Mouse (Mus musculus) brain, embryonic 14.5 days (tissue): Measurements from ENCODE around the gene Cd19. TPM values are rescaled to one million over a fixed set of nuclear protein-coding genes. Genes with fewer than 3 reads are reported as not detected.

Experiments used
- DNase-seq: peaks from one replicate; pipeline ENCODE4 v3.0.0-alpha.2; 2011; ENCODE audit warnings: low read depth
- CTCF ChIP-seq: fragments of 200-500 bp; IDR thresholded peaks from 2 replicates; pipeline ENCODE4 v1.5.1; 2012; ENCODE audit warnings: inconsistent platforms, mild to moderate bottlenecking, moderate library complexity, borderline replicate concordance; ENCODE audit not compliant: insufficient read depth, insufficient read length; ENCODE audit errors: extremely low read depth
- POLR2A ChIP-seq: fragments of 200-500 bp; IDR thresholded peaks from 2 replicates; pipeline ENCODE4 v1.6.1; 2012; ENCODE audit warnings: mild to moderate bottlenecking, inconsistent platforms, borderline replicate concordance; ENCODE audit not compliant: poor library complexity, insufficient read depth, insufficient read length, severe bottlenecking; ENCODE audit errors: extremely low read depth
- polyA plus RNA-seq: library from polyadenylated mRNA; depleted of rRNA; stranded (reverse); fragments of >200 nt; gene quantifications from 2 replicates; pipeline ENCODE4 v1.2.3, GENCODE M21; 2012

Gene Cd19
- polyA plus RNA-seq, 1 experiment = 0.05 TPM

DNA sequence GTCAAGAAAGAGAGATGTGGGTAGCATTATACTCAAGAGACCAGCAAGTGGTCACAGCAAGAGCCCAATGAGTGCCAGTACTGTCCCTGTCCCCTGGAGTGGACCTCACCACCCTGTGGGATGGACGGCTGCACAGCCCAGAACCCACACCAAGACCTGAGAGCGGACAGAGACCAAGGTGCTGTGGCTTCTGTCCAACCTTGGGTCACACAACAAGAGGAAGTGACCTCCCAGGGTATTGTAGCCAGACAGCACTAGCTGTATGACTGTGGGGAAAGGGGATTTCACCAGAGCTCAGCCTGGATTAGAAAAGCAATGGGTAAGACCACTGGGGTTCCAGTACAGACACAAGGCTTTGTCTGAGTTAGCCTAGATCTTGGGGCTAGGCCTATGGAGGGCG, 37.6 kb upstream of the Cd19 start:
- no peak for TF ChIP-seq POLR2A
- TF ChIP-seq CTCF = no peak
- DNase-seq = no peak

DNA sequence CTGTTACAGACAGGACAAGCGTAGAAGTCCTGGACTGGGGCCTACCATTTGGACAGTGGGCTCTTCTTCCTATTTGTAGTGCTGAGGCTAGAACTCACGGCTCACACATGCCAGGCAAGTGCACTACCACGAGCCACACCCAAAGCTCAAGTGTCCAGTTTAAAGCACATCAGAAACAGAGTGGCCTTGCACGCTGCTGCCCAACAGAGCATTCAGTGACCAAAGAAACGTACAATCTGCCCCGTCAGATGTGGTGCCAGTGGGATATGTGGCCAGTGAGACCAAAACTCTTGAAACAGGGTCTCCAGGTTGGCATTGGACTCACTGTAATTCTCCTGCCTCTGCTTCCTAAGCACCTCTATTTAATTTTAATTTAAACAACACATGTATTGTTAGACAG, 36.0 kb upstream of the Cd19 start:
- TF ChIP-seq CTCF (no peak), POLR2A (no peak)
- no peak for DNase-seq

DNA sequence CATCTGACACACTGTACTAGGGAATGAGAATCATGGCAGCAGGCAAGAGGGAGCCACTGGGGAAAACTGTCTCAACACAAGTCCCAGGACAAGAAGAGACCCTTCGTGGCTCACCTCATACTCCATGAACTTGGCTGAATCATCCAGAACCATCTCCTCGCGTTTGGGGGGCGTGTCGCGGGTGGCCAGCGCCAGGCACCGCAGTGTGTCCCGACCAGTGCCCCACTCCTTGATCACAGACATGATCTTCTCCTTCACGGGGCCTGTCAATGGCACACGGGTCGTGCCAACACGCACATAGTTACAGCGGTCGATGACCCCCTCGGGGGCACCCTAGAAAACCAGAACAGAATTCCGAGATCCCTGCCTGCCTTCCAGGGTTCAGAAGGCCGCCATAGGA, 35.3 kb upstream of the Cd19 start:
- DNase-seq = no peak
- no peak for TF ChIP-seq POLR2A
- no peak for TF ChIP-seq CTCF

DNA sequence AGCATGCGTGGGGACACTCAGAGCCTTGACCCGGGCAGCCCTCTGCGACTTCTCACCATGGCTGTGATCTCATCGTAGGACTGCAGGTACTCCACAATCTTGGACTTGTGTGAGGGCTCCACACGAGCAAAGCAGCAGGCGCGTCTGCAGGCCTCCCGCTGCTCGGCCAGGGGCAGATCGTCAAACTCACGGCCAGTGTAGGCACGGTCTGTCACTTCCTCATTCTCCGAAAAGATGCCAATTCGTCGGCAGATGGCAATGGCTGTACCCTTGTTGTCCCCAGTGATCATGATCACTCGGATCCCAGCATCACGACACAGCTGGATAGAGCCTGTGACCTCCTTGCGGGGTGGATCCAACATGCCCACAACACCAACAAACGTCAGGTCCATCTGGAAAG, 33.8 kb upstream of the Cd19 start:
- no peak for DNase-seq

DNA sequence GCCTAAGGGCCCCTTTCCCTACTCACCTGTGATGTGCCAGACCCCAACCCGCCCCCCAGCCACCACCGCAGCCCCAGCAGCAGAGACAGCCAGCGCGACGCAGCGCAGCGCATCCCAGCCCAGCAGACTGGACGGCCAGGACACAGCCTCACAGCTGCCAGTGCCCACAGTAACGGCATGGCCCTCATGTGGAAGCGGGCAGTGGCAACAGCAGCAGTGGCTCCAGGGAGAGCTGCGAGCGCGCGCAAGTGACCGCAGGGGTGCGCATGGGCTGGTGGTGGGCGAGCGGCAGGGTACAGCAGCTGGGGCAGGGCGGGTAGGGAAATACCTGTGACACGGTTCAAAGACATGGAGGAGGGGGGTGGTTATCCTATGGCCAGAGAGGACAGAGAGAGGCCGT, 31.5 kb upstream of the Cd19 start:
- TF ChIP-seq CTCF (no peak), POLR2A (no peak)
- no peak for DNase-seq

More for the DNA sequence above, 33.8 kb upstream of the Cd19 start:
- TF ChIP-seq CTCF = no peak

- TF ChIP-seq POLR2A (no peak), CTCF (no peak)
- DNase-seq = no peak
Measured at GRCm38 (mm10) chr7:126445104-126445815, 30.6 kb upstream of the Cd19 start.

- no peak for DNase-seq
- no peak for TF ChIP-seq POLR2A
- no peak for TF ChIP-seq CTCF
Measured at GRCm38 (mm10) chr7:126444536-126444935, 29.8 kb upstream of the Cd19 start.

GRCm38 (mm10) chr7:126443997-126444396, 29.3 kb upstream of the Cd19 start:
- no peak for DNase-seq
- TF ChIP-seq CTCF = no peak

GRCm38 (mm10) chr7:126440134-126440533, 25.4 kb upstream of the Cd19 start:
- TF ChIP-seq POLR2A (no peak), CTCF (no peak)
- DNase-seq = peak; percentile 17

DNA sequence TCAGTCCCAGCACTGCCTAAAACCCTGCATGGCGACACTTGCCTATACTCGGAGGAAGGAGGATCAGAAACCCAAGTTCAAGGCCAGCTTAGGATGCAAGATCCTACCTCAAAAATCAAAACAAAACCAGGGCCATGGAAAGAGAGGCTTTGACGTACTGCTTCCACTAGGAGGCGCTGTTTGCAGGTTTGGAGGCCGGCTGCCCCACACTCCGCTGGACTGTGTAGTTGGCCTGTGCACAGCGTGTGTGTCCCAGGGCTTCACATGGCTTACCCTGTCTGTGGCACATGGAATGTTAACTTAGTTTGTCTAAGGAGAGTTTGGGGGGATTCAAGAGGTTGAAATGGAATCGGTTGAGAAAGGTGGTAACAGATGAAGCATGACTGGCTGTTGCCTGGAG, 22.2 kb upstream of the Cd19 start:
- peak; percentile 58 for DNase-seq
- TF ChIP-seq CTCF (peak; percentile 90), POLR2A (no peak)

DNA sequence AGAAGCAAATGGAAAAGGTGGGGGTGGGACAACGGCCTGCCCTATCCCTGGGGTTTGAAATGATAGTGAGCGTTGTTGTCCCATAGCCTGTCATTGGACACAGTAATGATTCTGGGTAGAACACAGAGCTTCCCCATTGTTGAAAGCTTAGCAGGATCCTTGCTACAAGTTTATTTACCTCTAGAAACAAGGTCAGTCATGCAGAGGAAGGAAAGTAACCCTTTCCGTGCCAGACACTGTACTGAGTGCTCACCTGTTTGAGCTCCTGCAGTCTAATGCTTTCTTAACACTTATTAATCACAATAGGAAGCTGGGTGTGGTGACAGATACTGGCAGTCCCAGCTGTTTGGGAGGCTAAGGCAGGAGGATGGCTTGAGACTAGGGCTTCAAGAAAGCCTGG, 21.1 kb upstream of the Cd19 start:
- TF ChIP-seq CTCF = no peak
- TF ChIP-seq POLR2A = no peak
- no peak for DNase-seq

- no peak for TF ChIP-seq POLR2A
- no peak for TF ChIP-seq CTCF
- no peak for DNase-seq
Measured at GRCm38 (mm10) chr7:126434726-126435125, 20.0 kb upstream of the Cd19 start.

DNA sequence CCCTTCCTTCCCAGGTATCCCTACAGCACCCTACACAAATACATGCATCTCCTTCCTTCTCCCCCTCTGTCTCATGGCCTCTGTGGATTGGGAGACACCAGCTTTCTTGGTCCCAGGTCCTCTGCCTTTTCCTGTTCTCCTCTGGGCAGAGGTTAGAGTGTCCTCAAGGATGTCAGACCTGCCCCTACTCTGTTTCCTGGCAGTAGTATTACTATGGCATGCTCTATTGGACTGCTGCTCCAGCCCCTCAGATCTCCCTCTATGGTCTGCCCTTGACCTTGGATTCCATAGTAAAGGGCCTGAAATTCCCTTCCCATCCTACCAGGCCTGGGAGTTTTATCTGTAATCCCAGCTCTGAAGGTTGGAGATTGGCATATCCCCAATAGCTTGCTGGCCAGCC, 15.5 kb upstream of the Cd19 start:
- no peak for TF ChIP-seq CTCF
- TF ChIP-seq POLR2A = no peak
- DNase-seq = no peak

DNA sequence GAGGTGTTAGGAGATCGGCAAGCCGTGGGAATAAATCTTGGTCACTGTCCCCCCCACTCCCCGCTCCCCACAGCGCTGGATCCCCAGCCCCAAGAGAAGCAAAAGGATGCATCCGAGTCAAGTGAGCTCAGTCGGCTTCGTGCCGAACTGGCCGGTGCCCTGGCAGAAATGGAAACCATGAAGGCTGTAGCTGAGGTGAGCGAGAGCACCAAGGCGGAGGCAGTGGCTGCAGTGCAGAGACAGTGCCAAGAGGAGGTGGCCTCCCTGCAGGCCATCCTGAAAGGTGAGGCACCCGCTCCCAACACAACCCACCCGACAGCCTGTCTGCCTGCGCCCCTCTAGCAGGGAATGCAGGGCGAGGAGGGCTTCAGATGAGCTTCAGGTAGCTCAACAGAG, 14.8 kb upstream of the Cd19 start:
- DNase-seq = no peak
- TF ChIP-seq POLR2A (no peak), CTCF (no peak)
